In genomic region chr17:80206301-80206670, GRCm38 (mm10) we compare ENCODE assay signal across 9 mouse cellular contexts. TPM values are rescaled to one million over a fixed set of nuclear protein-coding genes. Genes with fewer than 3 reads are reported as not detected.
A peak's percentile ranks its signal among the peaks of the same experiment; 100 is the strongest.
DNase-seq lines count a peak whose midpoint lies in the region; ATAC-seq lines count a peak whose summit lies in the region.
"Had no signal": no experiment of that assay in that cellular context is flagged by ENCODE, and none has a peak within 500 bp of the region (broad histone marks: within the 10 kb centered on the region; RNA-seq: fewer than 3 reads in every experiment).

No protein-coding gene starts in this region.

- H3K36me3 ChIP-seq in embryonic facial prominence, embryonic 12.5 days, result peaks cover 33% of the 10 kb centered on the region
- H3K36me3 ChIP-seq in intestine, embryonic 16.5 days (ENCODE audit: control insufficient read depth, insufficient read depth, low read length), result peaks cover 4% of the 10 kb centered on the region; the same call in 1 of the 2 replicates
- peaks cover 35% of the 10 kb centered on the region for H3K36me3 ChIP-seq in midbrain, embryonic 12.5 days

- no peaks in the 10 kb centered on the region for H3K27me3 ChIP-seq in embryonic facial prominence, embryonic 12.5 days
- no peaks in the 10 kb centered on the region for H3K27me3 ChIP-seq in intestine, embryonic 16.5 days (replicated peaks; ENCODE audit: control insufficient read depth, insufficient read depth, low read length)
- H3K27me3 ChIP-seq in midbrain, embryonic 12.5 days, result no peaks in the 10 kb centered on the region

- H3K9ac ChIP-seq in embryonic facial prominence, embryonic 12.5 days, result peak overlapping the region; percentile 98
- H3K9ac ChIP-seq in intestine, embryonic 16.5 days (ENCODE audit: low read depth, low read length), result peak overlapping the region; percentile 99
- peak overlapping the region; percentile 98 for H3K9ac ChIP-seq in midbrain, embryonic 12.5 days (replicated peaks)

- peaks cover 6% of the 10 kb centered on the region; the same call in 1 of the 2 replicates for H3K4me1 ChIP-seq in embryonic facial prominence, embryonic 12.5 days
- H3K4me1 ChIP-seq in intestine, embryonic 16.5 days (ENCODE audit: control insufficient read depth, insufficient read depth, low read length), result 0 out of 2 replicates have a peak, but pooled peaks cover 8% of the 10 kb centered on the region
- H3K4me1 ChIP-seq in midbrain, embryonic 12.5 days, result peaks cover 14% of the 10 kb centered on the region

- peak overlapping the region; percentile 89 for H3K4me2 ChIP-seq in embryonic facial prominence, embryonic 12.5 days (replicated peaks)
- H3K4me2 ChIP-seq in intestine, embryonic 16.5 days (ENCODE audit: low read depth, low read length), result peak overlapping the region; percentile 73
- peak overlapping the region; percentile 83 for H3K4me2 ChIP-seq in midbrain, embryonic 12.5 days (replicated peaks)

- WGBS in embryonic facial prominence, embryonic 12.5 days, result under 1% methylated on average over 36 of the region's 36 CpGs
- under 1% methylated on average over 36 of the region's 36 CpGs for WGBS in intestine, embryonic 16.5 days
- WGBS in midbrain, embryonic 12.5 days, result under 1% methylated on average over 36 of the region's 36 CpGs

- H3K4me3 ChIP-seq in embryonic facial prominence, embryonic 12.5 days, result peak overlapping the region; percentile 93
- H3K4me3 ChIP-seq in intestine, embryonic 16.5 days (ENCODE audit: low read length), result peak overlapping the region; percentile 93
- peak overlapping the region; percentile 90 for H3K4me3 ChIP-seq in midbrain, embryonic 12.5 days

- no peaks in the 10 kb centered on the region for H3K9me3 ChIP-seq in embryonic facial prominence, embryonic 12.5 days
- H3K9me3 ChIP-seq in intestine, embryonic 16.5 days (ENCODE audit: control insufficient read depth, low read length), result no peaks in the 10 kb centered on the region
- H3K9me3 ChIP-seq in midbrain, embryonic 12.5 days, result no peaks in the 10 kb centered on the region

- peak overlapping the region; percentile 99 for H3K27ac ChIP-seq in embryonic facial prominence, embryonic 12.5 days
- H3K27ac ChIP-seq in intestine, embryonic 16.5 days (ENCODE audit: low read length), result peak overlapping the region; percentile 99
- H3K27ac ChIP-seq in midbrain, embryonic 12.5 days (replicated peaks), result peak overlapping the region; percentile 99

- ATAC-seq in frontal cortex, adult (ENCODE audit: low TSS enrichment), result peak; percentile 56
- peak; percentile 66 for ATAC-seq in embryonic facial prominence, embryonic 12.5 days (ENCODE audit: insufficient number of reproducible peaks, insufficient read depth, low FRiP score, low TSS enrichment)
- peak; percentile 66 for ATAC-seq in intestine, embryonic 16.5 days
- peak; percentile 65 for ATAC-seq in midbrain, embryonic 12.5 days (ENCODE audit: low FRiP score, low read depth)

- DNase-seq in frontal cortex, adult 2 months (ENCODE audit: extremely low spot score in 1 of 2, low spot score in 1 of 2), result no peak
- DNase-seq in right cerebral cortex, postnatal 14 days, result peak; percentile 54
- no peak for DNase-seq in right cerebral cortex, adult 18-20 months
- DNase-seq in gastrocnemius, adult 18-20 months (ENCODE audit: low spot score), result no peak

RNA-seq across cellular contexts. Expression of gene Srsf7, which starts 0.8 kb away (rescaled TPM):
- polyA plus RNA-seq in frontal cortex, adult 2 months (2012; rRNA removed), result 154 and 185 TPM in 2 replicates
- polyA plus RNA-seq in embryonic facial prominence, embryonic 12.5 days (2016; fragmentation: Nextera tagmentation; extraction: Ambion mirVana), result 723 and 760 TPM in 2 replicates
- polyA plus RNA-seq in intestine, embryonic 16.5 days (2015; fragmentation: Nextera tagmentation; extraction: Ambion mirVana), result 415 and 476 TPM in 2 replicates
- 688 TPM in 2 replicates for polyA plus RNA-seq in midbrain, embryonic 12.5 days (2016; fragmentation: Nextera tagmentation; extraction: Ambion mirVana)
- 10 to 100 TPM; 26.3 to 31.9 TPM for total RNA-seq in gastrocnemius, adult 18-20 months (2021)

RNA-seq across cellular contexts. Expression of gene Ttc39d, which starts 1.0 kb away (rescaled TPM):
- 0.14 and 0.27 TPM in 2 replicates for polyA plus RNA-seq in frontal cortex, adult 2 months (2012; rRNA removed)
- 0.10 TPM in 2 replicates for polyA plus RNA-seq in embryonic facial prominence, embryonic 12.5 days (2016; fragmentation: Nextera tagmentation; extraction: Ambion mirVana)
- polyA plus RNA-seq in intestine, embryonic 16.5 days (2015; fragmentation: Nextera tagmentation; extraction: Ambion mirVana), result 0.07 TPM in 1 of 2 replicates, not detected in the other
- polyA plus RNA-seq in midbrain, embryonic 12.5 days (2016; fragmentation: Nextera tagmentation; extraction: Ambion mirVana), result 0.14 and 0.30 TPM in 2 replicates
- total RNA-seq in gastrocnemius, adult 18-20 months (2021), result not detected
- polyA plus RNA-seq: large intestine, adult 2 months had no signal

RNA-seq across cellular contexts. Expression of gene Gemin6, which starts 18.0 kb away (rescaled TPM):
- polyA plus RNA-seq in frontal cortex, adult 2 months (2012; rRNA removed), result 6.7 and 8.4 TPM in 2 replicates
- polyA plus RNA-seq in embryonic facial prominence, embryonic 12.5 days (2016; fragmentation: Nextera tagmentation; extraction: Ambion mirVana), result 33.7 and 34.7 TPM in 2 replicates
- 38.5 and 44.4 TPM in 2 replicates for polyA plus RNA-seq in intestine, embryonic 16.5 days (2015; fragmentation: Nextera tagmentation; extraction: Ambion mirVana)
- 31.6 and 33.1 TPM in 2 replicates for polyA plus RNA-seq in midbrain, embryonic 12.5 days (2016; fragmentation: Nextera tagmentation; extraction: Ambion mirVana)
- total RNA-seq in gastrocnemius, adult 18-20 months (2021), result 1 to 10 TPM; 7.1 to 7.8 TPM
